In genomic region chr10:86021749-86022473, GRCm38 (mm10) we compare ENCODE assay signal across 8 mouse cellular contexts. TPM values are rescaled to one million over a fixed set of nuclear protein-coding genes. Genes with fewer than 3 reads are reported as not detected.
DNase-seq lines count a peak whose midpoint lies in the region; ATAC-seq lines count a peak whose summit lies in the region.

Fbxo7 (plus strand) TSS chr10:86021972.

- H3K4me3 ChIP-seq in hindbrain, embryonic 16.5 days (ENCODE audit: low read length), result peak within 1 kb of the TSS; percentile 95
- H3K4me3 ChIP-seq in macrophage (ENCODE audit: inconsistent target), result peak within 1 kb of the TSS; percentile 69

- peak within 1 kb of the TSS; percentile 75 for H3K9ac ChIP-seq in hindbrain, embryonic 16.5 days (ENCODE audit: low read depth, low read length)

- peak within 1 kb of the TSS; percentile 89 for H3K4me2 ChIP-seq in hindbrain, embryonic 16.5 days (ENCODE audit: low read length)

- DNase-seq in T-cell, adult 2 months (ENCODE audit: low spot score), result peak; percentile 80
- DNase-seq in cerebellum, postnatal 36 days, result peak; percentile 85 to 88
- DNase-seq in gastrocnemius, adult 18-20 months (ENCODE audit: low spot score), result peak; percentile 85
- peak; percentile 85 to 90 for DNase-seq in left cerebral cortex, adult 18-20 months (ENCODE audit: low spot score in 2 of 2)
- peak; percentile 88 for DNase-seq in right cerebral cortex, adult 18-20 months
- DNase-seq in urinary bladder, postnatal 10 days (ENCODE audit: low spot score), result peak; percentile 56

- ATAC-seq in hindbrain, embryonic 16.5 days, result peak; percentile 98

- under 1% methylated on average over 82 of the region's 82 CpGs for WGBS in hindbrain, embryonic 16.5 days
- WGBS in macrophage (ENCODE audit: missing documents), result under 1% methylated on average over 73 of the region's 82 CpGs

- peaks cover 47% of the 10 kb centered on the region for H3K79me2 ChIP-seq in macrophage (ENCODE audit: inconsistent target)

- no peaks in the 10 kb centered on the region for H3K9me3 ChIP-seq in hindbrain, embryonic 16.5 days (ENCODE audit: control insufficient read depth, low read length)

- no peaks in the 10 kb centered on the region for H3K36me3 ChIP-seq in hindbrain, embryonic 16.5 days (ENCODE audit: control insufficient read depth, insufficient read depth, low read length)
- 0 out of 2 replicates have a peak, but pooled peaks cover 8% of the 10 kb centered on the region for H3K36me3 ChIP-seq in macrophage (ENCODE audit: inconsistent target)

- H3K27ac ChIP-seq in hindbrain, embryonic 16.5 days (ENCODE audit: low read depth, low read length), result peak within 1 kb of the TSS; percentile 82
- H3K27ac ChIP-seq in macrophage, result peak within 1 kb of the TSS; percentile 38

- peaks cover 10% of the 10 kb centered on the region for H3K4me1 ChIP-seq in hindbrain, embryonic 16.5 days (ENCODE audit: control insufficient read depth, insufficient read depth, low read depth, low read length)

- no peaks in the 10 kb centered on the region for H3K27me3 ChIP-seq in hindbrain, embryonic 16.5 days (replicated peaks; ENCODE audit: control insufficient read depth, insufficient read depth, low read length)

RNA-seq across cellular contexts. Expression of gene Fbxo7, which starts in this region (rescaled TPM):
- 10 to 100 TPM; 11.3 to 12.7 TPM for total RNA-seq in gastrocnemius, adult 18-20 months (2021)
- 21.8 and 24.9 TPM in 2 replicates for polyA plus RNA-seq in hindbrain, embryonic 16.5 days (2015; fragmentation: Nextera tagmentation; extraction: Ambion mirVana)
- 10 to 100 TPM; 26.5 to 30.5 TPM for total RNA-seq in left cerebral cortex, adult 18-20 months (2021)
- 100 to 1,000 TPM in 2 of 26 experiments, 10 to 100 TPM in 24; 45.8 to 108 (median 75.4) TPM for total RNA-seq in macrophage (2018; cell fraction: chromatin; rRNA removed)
- total RNA-seq in macrophage (2018; cell fraction: cytosol; rRNA removed), result 10 to 100 TPM; 14.2 to 29.5 (median 20.5) TPM
- total RNA-seq in macrophage (2018; cell fraction: nucleus; rRNA removed), result 100 to 1,000 TPM in 1 of 26 experiments, 10 to 100 TPM in 25; 31.2 to 113 (median 42.6) TPM
- polyA plus RNA-seq in macrophage (2018), result 13.1 to 21.3 TPM (median 16.4 TPM) in 3 replicates

Comparison
In these comparisons a context has a peak if more than half of its experiments do, and no peak if none do; other contexts are left out.
1. Peak in every context shown above with its lines: DNase-seq, ATAC-seq, H3K4me3 ChIP-seq and H3K27ac ChIP-seq.